Mouse (Mus musculus): ENCODE measurements at regions not wholly inside any gene's neighbourhood (a gene's known extent, or its start where the extent isn't known, plus 50 kb on each side); places are given as distances from the start of the nearest gene placed in this dataset.

DNA sequence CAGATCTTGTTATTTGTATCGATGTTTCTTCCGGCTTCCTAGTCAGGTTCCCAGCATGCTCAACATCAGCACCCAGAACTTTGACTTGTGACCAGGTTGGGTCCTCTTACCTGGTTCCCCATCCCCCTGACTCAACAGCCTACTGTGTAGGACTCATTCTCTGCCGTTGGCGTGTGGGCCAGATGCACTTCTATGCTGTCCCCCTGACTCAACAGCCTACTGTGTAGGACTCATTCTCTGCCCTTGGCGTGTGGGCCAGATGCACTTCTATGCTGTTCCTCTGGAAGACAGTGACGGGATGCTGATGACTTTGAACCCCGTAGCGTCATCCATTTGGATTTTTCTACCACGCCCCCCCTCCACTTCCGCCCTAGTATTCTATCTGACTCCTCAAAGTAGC is 389.6 kb downstream of the Atp23 start (continued):
- TF ChIP-seq USF1 (IDR thresholded peaks at IDR 0.05; ENCODE audit: low read depth, low read length): no peak

DNA sequence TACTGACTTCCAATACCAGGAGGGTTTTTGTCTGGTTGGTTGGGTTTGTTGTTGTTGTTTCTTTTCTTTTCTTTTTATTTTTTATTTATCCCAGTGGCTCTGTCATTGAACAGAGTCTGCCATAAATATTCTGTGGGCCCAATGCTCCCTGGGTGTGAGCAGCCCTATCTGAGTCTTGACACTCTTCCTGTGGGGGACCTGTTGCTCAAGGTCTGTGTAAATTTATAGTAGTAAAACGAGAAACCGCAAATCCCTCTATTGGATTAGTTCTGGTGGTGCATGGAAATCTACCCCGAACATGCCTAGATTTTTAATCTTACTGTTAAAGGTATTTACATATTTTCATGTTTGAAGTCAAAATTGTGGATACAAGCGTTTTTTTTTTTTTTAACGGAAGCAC is 395.2 kb downstream of the Atp23 start:
- DNase-seq (ENCODE audit: low read depth, low spot score): no peak
- TF ChIP-seq NELFE (IDR thresholded peaks at IDR 0.05; ENCODE audit: low read depth, low read length) (no peak), EP300 (IDR thresholded peaks at IDR 0.05; ENCODE audit: low read depth in 1 of 2, low read length in 2 of 2) (no peak)
- H3K9me3 ChIP-seq (replicated peaks; ENCODE audit: insufficient read depth, low read length): no peaks in the 10 kb centered on the region
- H3K79me2 ChIP-seq (ENCODE audit: control insufficient read depth, insufficient read depth, low read length, poor library complexity): no peaks in the 10 kb centered on the region
- no peak overlapping the region for H3K9ac ChIP-seq (ENCODE audit: control insufficient read depth, low read depth, low read length, poor library complexity, severe bottlenecking)
- H3K27ac ChIP-seq (ENCODE audit: control insufficient read depth, low read depth, low read length): no peak overlapping the region
- no peaks in the 10 kb centered on the region for H3K4me1 ChIP-seq (ENCODE audit: control insufficient read depth in 1 of 2, insufficient read depth in 2 of 2, low read length in 2 of 2)
- no peak overlapping the region for H3K4me3 ChIP-seq (ENCODE audit: control insufficient read depth in 1 of 2, insufficient read depth in 1 of 2, low read depth in 2 of 2, low read length in 2 of 2)
- no peaks in the 10 kb centered on the region for H3K27me3 ChIP-seq (ENCODE audit: control insufficient read depth in 1 of 2, insufficient read depth in 2 of 2, low read length in 2 of 2)
- H3K36me3 ChIP-seq (ENCODE audit: control insufficient read depth in 1 of 2, insufficient read depth in 2 of 2, low read length in 2 of 2): no peaks in the 10 kb centered on the region

DNA sequence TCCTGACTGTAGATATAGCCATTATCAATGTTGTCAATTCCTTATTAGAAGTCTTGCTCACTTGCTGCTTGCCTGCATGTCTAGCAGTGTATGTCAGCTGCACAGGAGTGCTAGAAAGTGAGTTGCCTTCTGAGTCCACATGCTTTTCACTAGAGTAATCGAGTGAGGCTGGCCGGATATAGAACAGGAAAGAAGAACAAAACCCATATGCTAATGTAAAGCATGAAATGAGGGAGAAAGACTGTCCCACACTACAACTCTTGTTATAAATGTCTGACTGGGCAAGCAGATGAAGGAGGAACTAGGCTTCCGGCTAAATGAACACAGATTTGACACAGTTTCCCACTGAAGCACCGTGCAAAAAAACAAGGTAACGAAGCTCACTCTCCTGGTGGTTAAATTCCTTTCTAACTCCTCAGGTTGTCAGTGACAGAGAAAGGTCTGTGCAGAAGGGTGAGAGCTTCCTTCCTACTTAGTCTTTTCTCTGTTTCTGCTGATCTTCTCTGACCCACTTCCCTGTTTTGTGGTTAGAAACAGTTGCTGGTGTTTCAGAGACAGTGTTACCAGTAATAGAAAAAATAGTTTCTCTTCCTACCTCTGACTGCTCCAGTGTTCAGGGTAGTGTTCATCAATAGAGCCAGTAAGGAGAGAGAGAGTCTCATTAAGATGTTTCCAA is 399.0 kb downstream of the Atp23 start:
- no peak overlapping the region for H3K4me3 ChIP-seq (ENCODE audit: control insufficient read depth in 1 of 2, insufficient read depth in 1 of 2, low read depth in 2 of 2, low read length in 2 of 2)
- no peaks in the 10 kb centered on the region for H3K9me3 ChIP-seq (replicated peaks; ENCODE audit: insufficient read depth, low read length)
- H3K9ac ChIP-seq (ENCODE audit: control insufficient read depth, low read depth, low read length, poor library complexity, severe bottlenecking): no peak overlapping the region
- DNase-seq (ENCODE audit: low read depth, low spot score): no peak
- H3K27me3 ChIP-seq (ENCODE audit: control insufficient read depth in 1 of 2, insufficient read depth in 2 of 2, low read length in 2 of 2): no peaks in the 10 kb centered on the region
- no peaks in the 10 kb centered on the region for H3K4me1 ChIP-seq (ENCODE audit: control insufficient read depth in 1 of 2, insufficient read depth in 2 of 2, low read length in 2 of 2)
- no peaks in the 10 kb centered on the region for H3K36me3 ChIP-seq (ENCODE audit: control insufficient read depth in 1 of 2, insufficient read depth in 2 of 2, low read length in 2 of 2)
- H3K27ac ChIP-seq (ENCODE audit: control insufficient read depth, low read depth, low read length): no peak overlapping the region
- TF ChIP-seq USF2 (IDR thresholded peaks at IDR 0.05; ENCODE audit: borderline replicate concordance in 1 of 2, insufficient read depth in 1 of 2, low read depth in 1 of 2, low read length in 2 of 2) (no peak), HCFC1 (IDR thresholded peaks at IDR 0.05; ENCODE audit: low read depth, low read length) (no peak), GATA1 (IDR thresholded peaks at IDR 0.05; ENCODE audit: low read depth, low read length) (no peak)
- H3K79me2 ChIP-seq (ENCODE audit: control insufficient read depth, insufficient read depth, low read length, poor library complexity): no peaks in the 10 kb centered on the region

DNA sequence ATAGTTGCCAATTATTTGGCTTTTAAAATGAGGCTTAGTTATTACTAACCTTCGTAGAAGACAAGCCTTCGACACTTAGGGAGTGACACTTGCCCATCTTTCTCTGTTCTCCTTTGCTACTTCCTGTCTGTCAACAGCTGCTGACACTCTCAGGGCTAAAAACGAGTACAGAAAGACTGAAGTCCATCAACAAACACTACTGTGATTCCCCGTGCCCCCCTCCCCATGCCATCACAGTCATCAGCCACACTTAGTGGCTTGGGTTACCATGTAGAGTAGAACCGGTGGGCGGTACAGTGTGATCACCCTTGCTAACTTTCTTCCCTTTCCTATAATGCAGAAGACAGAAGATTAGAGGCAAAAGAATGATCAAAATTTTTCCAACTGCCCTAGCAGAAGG is 402.4 kb downstream of the Atp23 start:
- no peak overlapping the region for H3K9ac ChIP-seq (ENCODE audit: control insufficient read depth, low read depth, low read length, poor library complexity, severe bottlenecking)
- no peaks in the 10 kb centered on the region for H3K36me3 ChIP-seq (ENCODE audit: control insufficient read depth in 1 of 2, insufficient read depth in 2 of 2, low read length in 2 of 2)
- no peak for TF ChIP-seq HCFC1 (IDR thresholded peaks at IDR 0.05; ENCODE audit: low read depth, low read length)
- TF ChIP-seq TBP (IDR thresholded peaks at IDR 0.05; ENCODE audit: low read depth, low read length): no peak
- TF ChIP-seq BHLHE40 (IDR thresholded peaks at IDR 0.05; ENCODE audit: borderline replicate concordance, low read depth, low read length): no peak
- TF ChIP-seq GABPA (IDR thresholded peaks at IDR 0.05; ENCODE audit: low read depth, low read length): no peak
- no peak for TF ChIP-seq EP300 (IDR thresholded peaks at IDR 0.05; ENCODE audit: low read depth in 1 of 2, low read length in 2 of 2)
- TF ChIP-seq ZMIZ1 (IDR thresholded peaks at IDR 0.05; ENCODE audit: low read depth, low read length): no peak
- TF ChIP-seq SIN3A (IDR thresholded peaks at IDR 0.05; ENCODE audit: low read length): no peak
- no peak for TF ChIP-seq POLR2AphosphoS5 (IDR thresholded peaks at IDR 0.05; ENCODE audit: borderline replicate concordance, low read depth, low read length)
- TF ChIP-seq ZKSCAN1 (IDR thresholded peaks at IDR 0.05; ENCODE audit: low read depth, low read length): no peak
- TF ChIP-seq MYB (IDR thresholded peaks at IDR 0.05; ENCODE audit: low read depth, low read length): no peak
- TF ChIP-seq CTCF (IDR thresholded peaks at IDR 0.05 in 2 of 3, conservative IDR thresholded peaks at IDR 0.05 in 1 of 3; ENCODE audit: control insufficient read depth in 1 of 3, insufficient read depth in 1 of 3, low read depth in 2 of 3, low read length in 3 of 3, poor library complexity in 1 of 3, severe bottlenecking in 1 of 3): no peak
- TF ChIP-seq ZC3H11A (IDR thresholded peaks at IDR 0.05; ENCODE audit: low read depth, low read length): no peak
- TF ChIP-seq ELF1 (IDR thresholded peaks at IDR 0.05; ENCODE audit: low read depth, low read length): no peak
- no peak for TF ChIP-seq POLR2A (IDR thresholded peaks at IDR 0.05; ENCODE audit: control insufficient read depth in 1 of 2, insufficient read depth in 1 of 2, low read depth in 1 of 2, low read length in 2 of 2, poor library complexity in 1 of 2)
- TF ChIP-seq NRF1 (IDR thresholded peaks at IDR 0.05; ENCODE audit: insufficient read depth, low read depth, low read length, poor library complexity, severe bottlenecking): no peak
- TF ChIP-seq E2F4 (IDR thresholded peaks at IDR 0.05; ENCODE audit: borderline replicate concordance, low read depth, low read length): no peak
- no peak for TF ChIP-seq GATA1 (IDR thresholded peaks at IDR 0.05; ENCODE audit: low read depth, low read length)
- TF ChIP-seq TAL1 (IDR thresholded peaks at IDR 0.05; ENCODE audit: low read length): no peak
- no peak for TF ChIP-seq JUND (IDR thresholded peaks at IDR 0.05; ENCODE audit: low read depth, low read length)
- TF ChIP-seq NELFE (IDR thresholded peaks at IDR 0.05; ENCODE audit: low read depth, low read length): no peak
- H3K79me2 ChIP-seq (ENCODE audit: control insufficient read depth, insufficient read depth, low read length, poor library complexity): no peaks in the 10 kb centered on the region
- no peak overlapping the region for H3K27ac ChIP-seq (ENCODE audit: control insufficient read depth, low read depth, low read length)
- H3K9me3 ChIP-seq (replicated peaks; ENCODE audit: insufficient read depth, low read length): no peaks in the 10 kb centered on the region
- DNase-seq (ENCODE audit: low read depth, low spot score): no peak
- no peaks in the 10 kb centered on the region for H3K4me1 ChIP-seq (ENCODE audit: control insufficient read depth in 1 of 2, insufficient read depth in 2 of 2, low read length in 2 of 2)
- no peaks in the 10 kb centered on the region for H3K27me3 ChIP-seq (ENCODE audit: control insufficient read depth in 1 of 2, insufficient read depth in 2 of 2, low read length in 2 of 2)
- H3K4me3 ChIP-seq (ENCODE audit: control insufficient read depth in 1 of 2, insufficient read depth in 1 of 2, low read depth in 2 of 2, low read length in 2 of 2): no peak overlapping the region

Data from MEL (cell line).